Mouse (Mus musculus): ENCODE measurements around the gene Pkd2l1. TPM values are rescaled to one million over a fixed set of nuclear protein-coding genes. Genes with fewer than 3 reads are reported as not detected.

Gene Pkd2l1
- total RNA-seq, 2 experiments from 2014 or later = not detected

DNA sequence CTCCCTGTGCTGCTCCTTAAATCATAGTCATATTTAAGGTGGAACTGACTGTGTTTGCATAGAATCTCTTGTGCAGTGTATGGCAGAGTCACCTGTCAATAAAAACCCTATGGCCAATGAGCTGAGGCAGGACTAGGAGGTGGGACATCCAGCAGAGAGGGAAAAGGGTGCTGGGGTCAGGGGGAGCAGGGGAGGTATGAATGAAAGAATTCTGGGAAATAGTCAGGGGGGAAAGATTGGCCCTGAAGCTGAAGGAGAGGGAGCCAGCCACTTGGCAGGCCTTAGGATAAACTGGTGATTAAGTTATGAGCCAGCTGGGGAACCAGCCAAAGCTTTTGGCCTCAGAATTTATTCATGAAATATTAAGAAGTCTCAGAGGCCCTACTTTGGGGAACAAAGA lies 83.2 kb downstream of the Pkd2l1 start:
- ATAC-seq (replicated peaks; ENCODE audit: low FRiP score, poor library complexity, severe bottlenecking) = no peak

DNA sequence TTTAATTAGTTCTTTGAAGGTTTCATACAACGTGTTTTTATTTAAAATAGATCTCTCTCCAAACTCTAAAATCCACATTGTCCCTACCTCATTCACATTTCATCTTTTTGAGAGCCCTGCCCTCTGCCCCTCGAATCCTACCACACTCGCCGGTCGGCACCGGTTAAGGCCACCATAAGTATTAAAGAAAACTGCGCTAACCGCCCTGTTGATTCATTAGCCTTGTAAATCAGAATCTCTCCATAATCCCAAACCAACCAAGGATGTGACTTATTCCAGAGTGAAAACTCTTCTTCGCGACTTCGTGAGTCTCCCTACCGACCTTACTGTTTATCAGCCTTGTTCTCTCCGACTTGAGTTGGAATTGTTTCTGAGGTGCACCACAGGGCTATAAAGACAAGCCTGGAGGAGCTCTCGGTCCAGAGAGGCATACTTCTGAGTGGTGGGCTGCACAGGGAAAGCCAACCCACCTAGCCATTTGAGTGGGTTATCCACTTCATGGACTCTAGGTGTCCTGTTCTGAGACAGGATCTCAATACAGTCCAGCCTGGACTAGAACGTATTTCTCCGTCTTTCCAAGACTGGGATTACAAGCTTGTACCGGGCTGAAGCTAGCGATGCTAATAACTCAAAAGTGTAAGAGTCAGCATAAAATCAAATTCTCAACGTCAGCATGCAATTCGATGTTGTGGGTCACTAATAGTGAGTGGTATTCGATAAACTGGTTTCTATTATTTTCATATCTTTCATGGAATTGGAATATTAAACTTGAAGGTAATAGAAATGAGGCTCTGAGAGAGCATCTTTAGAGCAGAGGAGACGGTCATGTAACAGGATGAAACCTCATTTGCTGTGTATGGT lies 84.4 kb downstream of the Pkd2l1 start:
- ATAC-seq (replicated peaks; ENCODE audit: low FRiP score, poor library complexity, severe bottlenecking) = peak; percentile 45

DNA sequence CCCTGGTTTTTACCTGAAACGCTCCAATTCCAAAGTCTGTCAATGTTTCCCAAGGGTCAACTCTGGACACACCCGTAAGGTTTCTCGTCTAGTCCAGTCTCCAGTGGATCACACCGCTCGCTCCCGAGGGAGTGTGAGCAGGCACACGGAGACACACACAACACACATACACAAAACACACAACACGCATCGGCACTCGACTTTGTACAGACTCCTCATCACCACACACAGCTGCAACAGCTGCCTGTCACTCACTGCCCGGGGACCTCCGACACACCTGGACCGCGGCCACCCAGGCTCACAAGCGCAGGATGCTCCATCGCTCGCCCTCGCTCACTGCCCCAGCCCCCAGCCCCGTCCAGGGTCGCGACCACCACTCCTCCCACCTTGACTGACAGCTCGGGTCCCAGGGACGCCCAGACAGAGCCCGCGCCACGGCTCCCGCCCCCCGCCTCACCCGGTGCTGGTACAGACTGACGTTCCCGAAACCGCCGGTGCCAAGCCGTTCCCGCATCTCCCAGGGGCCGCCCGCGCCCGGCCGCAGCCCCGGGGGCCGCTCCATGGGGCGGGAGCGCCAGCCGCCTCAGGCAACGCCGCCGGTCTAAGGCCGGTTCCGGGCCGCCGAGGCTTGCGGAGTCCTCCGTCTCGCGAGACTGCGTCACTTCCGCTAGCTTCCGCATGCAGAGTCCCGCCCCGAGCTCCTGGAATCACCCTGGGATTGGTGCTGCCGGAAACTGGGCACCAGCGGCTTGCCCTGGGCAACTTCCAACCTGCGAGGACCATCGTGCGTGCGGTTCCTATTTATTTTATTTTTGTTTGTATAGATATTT lies 85.2 kb downstream of the Pkd2l1 start, which contains the start of gene Chuk:
Chuk (minus strand) TSS at position 650 of the 830 bp plus-strand sequence.
- peak; percentile 98 for ATAC-seq (replicated peaks; ENCODE audit: low FRiP score, poor library complexity, severe bottlenecking)

DNA sequence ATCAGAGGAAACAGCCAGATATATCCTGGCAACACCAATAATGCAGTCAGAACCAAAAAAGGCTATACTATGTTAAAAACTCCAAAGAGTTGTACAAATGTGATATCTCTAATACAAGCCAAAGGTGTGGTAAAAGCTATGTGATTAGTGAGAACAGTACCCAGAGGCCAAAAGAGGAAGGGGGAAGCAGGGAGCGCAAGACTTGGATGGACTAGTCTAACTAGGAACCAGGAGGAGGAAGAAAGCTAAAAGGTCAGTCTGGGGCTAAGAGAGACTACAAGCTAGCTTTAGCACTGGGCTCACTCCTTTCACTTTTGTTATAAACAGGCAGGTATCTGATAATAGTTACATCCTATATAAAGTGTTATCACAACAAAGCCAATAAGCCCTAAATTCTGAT lies 87.8 kb downstream of the Pkd2l1 start:
- no peak for ATAC-seq (replicated peaks; ENCODE audit: low FRiP score, poor library complexity, severe bottlenecking)

DNA sequence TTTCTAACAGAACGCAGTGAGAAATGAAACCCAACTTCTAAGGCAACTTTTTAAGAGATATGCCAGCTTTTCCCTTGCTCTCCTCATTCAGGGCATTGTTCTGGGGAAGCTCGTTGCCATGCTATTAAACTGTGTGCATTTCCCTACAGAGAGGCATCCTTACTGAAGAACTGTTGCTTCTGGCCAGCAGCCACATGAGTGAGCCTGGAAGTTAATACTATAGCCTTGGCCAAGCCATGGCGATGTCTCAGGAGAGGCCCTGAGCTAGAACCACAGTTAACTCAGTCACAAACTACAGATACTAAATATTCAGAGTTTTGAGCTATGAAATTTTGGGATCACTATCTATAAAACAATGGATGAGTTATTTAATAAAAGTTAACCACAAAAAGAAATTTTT lies 89.2 kb downstream of the Pkd2l1 start:
- ATAC-seq (replicated peaks; ENCODE audit: low FRiP score, poor library complexity, severe bottlenecking) = no peak

DNA sequence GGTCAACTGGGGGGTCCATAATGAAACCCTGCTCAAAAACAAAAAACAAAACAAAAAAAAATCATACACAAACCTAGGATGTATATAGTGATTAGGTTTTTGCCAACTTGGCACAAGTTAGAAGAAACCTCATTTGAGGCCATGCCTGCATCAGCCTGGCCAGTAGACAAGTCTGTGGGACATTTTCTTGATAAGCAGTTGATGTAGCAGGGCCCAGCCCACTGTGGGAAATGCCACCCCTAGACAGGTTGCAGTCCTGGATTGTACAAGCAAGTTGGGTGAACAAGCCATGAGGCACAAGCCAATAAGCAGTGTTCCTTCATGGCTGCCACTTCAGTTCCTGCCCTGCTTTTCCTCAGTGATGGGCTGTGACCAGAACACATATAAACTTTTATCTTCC lies 91.4 kb downstream of the Pkd2l1 start:
- no peak for ATAC-seq (replicated peaks; ENCODE audit: low FRiP score, poor library complexity, severe bottlenecking)

Other genes with a start within 250 kb of the Pkd2l1 start
- not detected in 2 replicates for gene Cpn1, start 205.9 kb downstream of the Pkd2l1 start, total RNA-seq (2015; ENCODE audit: low replicate concordance)
- gene Cpn1, start 205.9 kb downstream of the Pkd2l1 start, total RNA-seq (2017; ENCODE audit: low replicate concordance) = not detected in 2 replicates
- gene Cyp2c23, start 163.2 kb downstream of the Pkd2l1 start, total RNA-seq (2015; ENCODE audit: low replicate concordance) = not detected in 2 replicates
- not detected in 2 replicates for gene Cyp2c23, start 163.2 kb downstream of the Pkd2l1 start, total RNA-seq (2017; ENCODE audit: low replicate concordance)
- gene Erlin1, start 122.7 kb downstream of the Pkd2l1 start, total RNA-seq (2015; ENCODE audit: low replicate concordance) = 10.0 and 16.1 TPM in 2 replicates
- 7.5 and 8.9 TPM in 2 replicates for gene Erlin1, start 122.7 kb downstream of the Pkd2l1 start, total RNA-seq (2017; ENCODE audit: low replicate concordance)
- gene Chuk, start 85.0 kb downstream of the Pkd2l1 start, total RNA-seq (2015; ENCODE audit: low replicate concordance) = 17.8 and 19.0 TPM in 2 replicates
- gene Chuk, start 85.0 kb downstream of the Pkd2l1 start, total RNA-seq (2017; ENCODE audit: low replicate concordance) = 46.2 and 57.2 TPM in 2 replicates
- 16.7 and 22.1 TPM in 2 replicates for gene Cwf19l1, start 56.6 kb downstream of the Pkd2l1 start, total RNA-seq (2015; ENCODE audit: low replicate concordance)
- 4.3 and 8.2 TPM in 2 replicates for gene Cwf19l1, start 56.6 kb downstream of the Pkd2l1 start, total RNA-seq (2017; ENCODE audit: low replicate concordance)
- 20.1 and 37.1 TPM in 2 replicates for gene Bloc1s2, start 46.0 kb downstream of the Pkd2l1 start, total RNA-seq (2015; ENCODE audit: low replicate concordance)
- 13.1 and 13.9 TPM in 2 replicates for gene Bloc1s2, start 46.0 kb downstream of the Pkd2l1 start, total RNA-seq (2017; ENCODE audit: low replicate concordance)
- gene Scd3, start 10.8 kb upstream of the Pkd2l1 start, total RNA-seq (2015; ENCODE audit: low replicate concordance) = not detected in 2 replicates
- not detected in 2 replicates for gene Scd3, start 10.8 kb upstream of the Pkd2l1 start, total RNA-seq (2017; ENCODE audit: low replicate concordance)
- gene Scd2, start 101.2 kb upstream of the Pkd2l1 start, total RNA-seq (2015; ENCODE audit: low replicate concordance) = 11.3 and 16.7 TPM in 2 replicates
- 17.3 and 20.9 TPM in 2 replicates for gene Scd2, start 101.2 kb upstream of the Pkd2l1 start, total RNA-seq (2017; ENCODE audit: low replicate concordance)
- 0.38 TPM in 1 of 2 replicates, not detected in the other for gene Scd4, start 140.7 kb upstream of the Pkd2l1 start, total RNA-seq (2015; ENCODE audit: low replicate concordance)
- gene Scd4, start 140.7 kb upstream of the Pkd2l1 start, total RNA-seq (2017; ENCODE audit: low replicate concordance) = not detected in 2 replicates
- gene Scd1, start 215.4 kb upstream of the Pkd2l1 start, total RNA-seq (2015; ENCODE audit: low replicate concordance) = 10.0 and 11.3 TPM in 2 replicates
- 9.5 and 11.2 TPM in 2 replicates for gene Scd1, start 215.4 kb upstream of the Pkd2l1 start, total RNA-seq (2017; ENCODE audit: low replicate concordance)

Data from erythroblast, adult 5-6 weeks (primary cell).